Mouse (Mus musculus): ENCODE measurements around the gene Lsg1.
A peak's percentile ranks its signal among the peaks of the same experiment; 100 is the strongest.

Gene Lsg1

DNA sequence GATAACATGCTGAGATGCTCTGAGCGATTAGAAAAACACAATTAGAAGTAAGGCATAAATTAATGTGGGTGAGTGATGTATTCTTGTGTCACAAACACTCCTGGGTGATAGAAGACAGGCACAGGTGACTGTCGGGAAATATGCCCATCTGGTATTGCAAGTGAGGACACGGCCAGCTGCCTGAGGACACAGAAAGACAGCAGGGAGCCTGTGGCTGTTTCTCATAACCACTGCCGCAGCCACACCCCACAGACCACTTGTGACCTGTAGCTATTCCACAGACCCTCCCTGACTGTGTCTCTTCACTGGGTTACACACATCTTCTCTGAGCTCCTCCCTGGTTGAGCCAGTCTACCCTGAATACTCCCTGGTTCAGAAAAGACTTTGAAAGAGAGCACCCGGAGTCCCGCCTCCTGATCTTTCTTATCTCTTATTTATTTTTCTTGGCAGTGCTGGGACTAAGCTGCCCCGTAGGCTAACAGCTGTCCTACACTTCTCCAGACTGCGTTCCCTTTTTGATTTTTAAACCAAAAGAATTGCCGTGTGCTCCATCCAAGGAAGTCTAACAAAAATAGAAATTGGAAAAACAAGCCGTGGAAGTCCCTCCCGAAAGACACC, 69.6 kb downstream of the Lsg1 start:
- DNase-seq (ENCODE audit: low spot score in 2 of 2): no peak

DNA sequence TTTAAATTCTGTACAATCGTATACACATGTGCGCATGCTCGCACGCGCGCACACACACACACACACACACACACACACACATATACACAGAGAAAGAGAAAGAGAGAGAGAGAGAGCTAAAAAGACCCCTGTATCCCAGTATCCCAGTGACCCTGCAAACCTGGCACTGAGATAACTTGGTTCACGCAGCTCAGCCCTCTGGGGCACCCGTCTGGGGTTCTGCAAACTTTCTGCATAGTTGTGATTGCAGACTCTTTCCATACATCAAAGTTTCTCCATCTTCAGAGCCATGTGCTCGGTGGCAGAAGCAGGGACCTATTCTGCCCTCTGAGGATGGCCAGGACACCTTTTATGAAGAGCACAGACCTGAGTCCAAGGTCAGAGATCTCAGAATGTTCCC, 70.4 kb downstream of the Lsg1 start:
- DNase-seq (ENCODE audit: low spot score in 2 of 2): no peak

DNA sequence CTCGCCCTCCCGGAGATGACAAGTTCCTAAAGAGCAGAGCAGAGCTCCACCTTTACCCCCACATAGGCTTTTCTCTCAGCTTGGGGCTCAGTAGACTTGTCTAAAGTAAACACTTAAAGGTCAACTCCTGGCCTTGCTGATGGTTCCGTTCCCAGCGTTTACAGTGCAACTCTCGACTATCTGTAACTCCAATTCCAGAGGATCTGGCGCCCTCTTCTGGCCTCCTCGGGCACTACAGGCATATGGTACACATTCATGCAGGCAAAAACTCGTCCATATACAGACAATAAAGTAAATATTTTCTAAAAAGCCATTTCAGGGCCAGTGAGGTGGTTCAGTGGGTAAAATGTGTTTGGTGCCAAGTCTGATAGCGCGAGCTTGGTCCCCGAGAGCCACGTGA, 72.0 kb downstream of the Lsg1 start:
- DNase-seq (ENCODE audit: low spot score in 2 of 2): peak in 1 of 2 experiments; percentile 36

DNA sequence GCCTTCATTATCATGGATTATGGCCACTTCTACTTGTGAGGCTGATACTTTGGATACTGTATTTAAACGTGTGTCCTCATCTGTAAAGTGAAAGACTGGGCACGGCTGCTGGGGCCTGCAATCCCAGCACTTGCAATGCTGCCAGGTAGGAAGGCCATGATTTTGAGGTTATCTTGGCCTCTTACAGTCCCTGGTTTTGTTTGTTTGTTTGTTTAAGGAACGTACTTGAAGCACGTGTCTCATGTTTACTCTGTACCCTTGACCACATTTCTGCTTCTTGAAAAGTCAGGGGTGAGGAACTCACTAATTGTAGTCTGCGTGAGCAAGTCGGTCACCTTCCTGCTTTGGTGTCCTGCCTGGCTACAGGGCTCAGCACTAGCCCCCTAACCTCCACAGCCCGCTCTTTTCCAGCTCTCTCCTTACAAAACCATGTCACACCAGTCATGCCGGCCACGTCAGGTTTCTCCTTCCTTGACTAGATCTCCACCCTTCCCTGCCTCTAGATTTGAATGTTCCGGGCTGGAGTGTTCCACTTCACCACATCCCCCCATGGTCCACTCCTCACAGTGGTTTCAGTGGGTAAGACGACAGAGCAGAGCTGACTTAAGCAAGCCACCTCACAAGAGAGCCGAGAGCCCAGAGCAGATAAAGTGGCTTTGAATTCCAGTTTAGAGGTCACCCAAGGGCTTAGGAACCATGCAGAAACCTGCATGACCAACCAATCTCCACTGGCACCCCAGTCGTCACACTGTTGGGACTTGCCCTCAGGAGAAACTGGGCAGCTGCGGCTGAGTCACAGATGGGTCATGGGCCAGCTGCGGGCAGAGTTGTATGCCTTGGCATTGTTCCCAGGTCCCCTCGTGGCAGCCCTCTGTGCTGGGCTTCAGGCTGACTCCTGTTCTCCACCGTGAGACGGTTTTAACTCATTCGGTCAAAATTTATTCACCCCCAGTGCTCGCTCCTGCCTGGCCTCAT, 74.1 kb downstream of the Lsg1 start:
- no peak for DNase-seq (ENCODE audit: low spot score in 2 of 2)

DNA sequence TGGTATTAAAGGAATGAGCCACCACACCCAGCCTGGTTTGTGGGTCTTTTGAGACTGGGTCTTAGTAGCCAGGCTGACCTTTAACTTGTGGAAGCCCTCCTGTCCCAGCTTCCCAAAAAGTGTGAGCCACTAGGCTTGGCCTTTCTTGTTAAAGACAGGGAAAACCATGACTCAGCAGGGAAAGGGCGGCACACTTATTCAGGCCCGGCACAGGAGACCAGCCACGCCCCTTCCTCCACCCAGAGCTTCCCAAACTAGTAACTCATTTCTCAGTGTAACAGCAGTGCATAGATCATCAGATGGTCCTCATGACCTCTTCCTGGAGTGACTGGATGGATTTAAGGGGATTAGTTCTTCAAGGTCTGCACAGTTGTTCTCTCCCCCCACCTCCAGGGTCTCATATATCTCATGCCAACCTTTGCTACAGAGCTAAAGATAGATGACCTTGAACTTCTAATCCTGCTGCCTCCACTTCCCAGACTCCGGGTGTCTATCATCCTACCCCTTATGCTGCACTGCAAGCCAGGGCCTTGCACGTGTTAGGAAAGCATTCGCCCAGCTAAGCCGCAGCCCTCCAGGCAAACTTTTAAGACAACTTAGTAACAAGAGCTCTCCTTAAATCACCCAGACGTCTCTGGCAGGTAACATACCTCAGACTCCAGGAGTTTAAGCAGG, 74.9 kb downstream of the Lsg1 start:
- no peak for DNase-seq (ENCODE audit: low spot score in 2 of 2)

DNA sequence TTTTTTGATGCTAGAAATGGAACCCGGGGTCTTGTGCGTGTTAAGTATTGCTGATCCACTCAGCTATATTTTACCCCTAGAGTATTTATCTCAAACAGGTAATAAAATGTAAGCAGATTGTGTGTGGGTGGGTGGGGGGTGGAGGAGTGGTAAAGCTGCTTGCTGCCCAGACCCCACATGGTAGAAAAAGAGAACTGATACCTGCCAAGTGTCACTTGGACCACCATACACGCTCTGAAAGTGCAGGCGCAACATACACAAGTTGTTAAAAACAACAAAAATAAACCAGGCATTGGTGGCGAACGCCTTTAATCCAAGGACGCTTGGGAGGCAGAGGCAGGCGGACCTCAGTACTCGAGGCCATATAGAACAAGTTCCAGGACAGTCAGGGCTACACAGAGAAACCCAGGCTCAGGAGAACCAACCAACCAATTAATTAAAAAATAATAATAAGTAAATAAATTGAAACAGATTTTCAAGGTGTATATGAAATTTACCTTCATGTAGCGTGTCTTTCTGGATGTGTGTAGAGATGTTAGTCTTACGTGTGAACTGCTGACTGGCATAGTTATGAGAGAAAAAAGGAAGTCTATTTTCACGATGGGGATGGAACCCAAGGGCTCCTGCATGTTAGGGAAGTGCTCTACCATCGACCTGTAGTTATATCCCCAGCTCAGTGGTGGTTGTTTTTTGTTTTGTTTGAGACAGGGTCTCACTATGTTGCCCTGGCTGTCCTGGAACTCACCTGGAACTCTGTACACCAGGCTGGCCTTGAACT, 75.6 kb downstream of the Lsg1 start:
- no peak for DNase-seq (ENCODE audit: low spot score in 2 of 2)

DNA sequence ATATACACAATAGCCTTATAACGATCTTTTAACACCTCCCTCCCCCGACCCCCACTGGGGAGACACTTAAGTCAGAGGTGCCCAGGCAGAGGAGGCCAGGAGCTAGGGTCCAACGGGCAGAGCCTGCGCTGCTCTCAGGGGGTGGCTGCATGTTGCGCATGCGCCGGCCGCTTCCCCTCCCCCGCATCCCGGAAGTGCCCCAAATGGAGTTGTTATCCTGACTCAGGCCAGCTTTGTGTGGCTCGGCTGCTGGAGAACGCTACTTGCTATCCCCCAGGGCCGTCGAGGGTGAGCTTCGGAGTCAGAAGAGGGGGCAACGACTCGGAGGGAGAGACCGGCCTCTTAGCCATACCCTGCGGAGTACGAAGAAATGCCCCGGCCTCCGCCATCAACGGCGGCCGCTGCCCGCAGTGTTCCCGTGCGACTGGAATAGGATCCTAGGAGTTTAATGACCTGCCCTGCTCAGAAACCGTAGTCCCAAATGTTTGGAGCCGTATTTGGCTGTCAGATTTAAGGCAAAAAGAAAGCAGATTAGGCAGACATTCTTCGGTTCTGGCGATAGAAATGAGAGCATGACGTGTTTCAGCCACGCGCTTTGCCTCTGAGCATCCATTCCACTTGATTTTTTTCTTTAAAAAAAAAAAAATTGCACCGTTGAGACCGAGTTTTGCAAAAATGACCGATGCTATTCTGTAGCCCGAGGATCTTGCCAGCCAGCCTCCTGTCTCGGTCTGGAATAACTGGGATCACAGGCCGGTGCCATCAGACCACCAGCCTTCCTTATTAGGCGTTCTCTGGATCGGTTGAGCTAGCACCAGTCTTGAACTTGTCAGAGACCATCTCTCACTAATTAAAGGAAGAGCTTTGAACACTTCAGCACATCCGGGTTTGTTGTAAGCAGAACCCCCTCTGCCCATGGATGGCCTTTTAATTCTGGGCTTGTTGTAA, 76.6 kb downstream of the Lsg1 start:
- peak; percentile 76 to 82 for DNase-seq (ENCODE audit: low spot score in 2 of 2)

Measured in spleen, postnatal 14 days (tissue).